Mouse (Mus musculus) telencephalon, adult 2 months (tissue): ENCODE data around the gene Gp6.
"Not testable (repeated sequence)": the region's sequence is repeated elsewhere in the genome, so short reads cannot be mapped to it uniquely, and the experiment has no call there.

Experiments used
- DNase-seq: peaks from one replicate; pipeline ENCODE4 v3.0.0-alpha.2; 2011; ENCODE audit warnings: low read depth, low spot score

Gp6 gene

GRCm38 (mm10) chr7:4397730-4398129 is at the start of gene Gp6:
Gp6 (minus strand) TSS chr7:4397744.
- DNase-seq: no peak

- no peak for DNase-seq
Measured at GRCm38 (mm10) chr7:4447138-4447537, 49.6 kb upstream of the Gp6 start.

- DNase-seq: peak; percentile 90
Measured at GRCm38 (mm10) chr7:4445216-4445791, 47.8 kb upstream of the Gp6 start, which contains the start of gene Rdh13. Rdh13 (minus strand) TSS chr7:4445649.

- DNase-seq: no peak
Measured at GRCm38 (mm10) chr7:4440549-4440948, 43.0 kb upstream of the Gp6 start.

GRCm38 (mm10) chr7:4437721-4438120 is 40.2 kb upstream of the Gp6 start:
- no peak for DNase-seq

- DNase-seq: no peak
Measured at GRCm38 (mm10) chr7:4432026-4432425, 34.5 kb upstream of the Gp6 start.

GRCm38 (mm10) chr7:4431548-4431947 is 34.0 kb upstream of the Gp6 start:
- no peak for DNase-seq

- DNase-seq: no peak
Measured at GRCm38 (mm10) chr7:4430246-4430844, 32.8 kb upstream of the Gp6 start.

GRCm38 (mm10) chr7:4427161-4427912 is 29.8 kb upstream of the Gp6 start:
- DNase-seq: peak; percentile 94

- no peak for DNase-seq
Measured at GRCm38 (mm10) chr7:4420230-4420629, 22.7 kb upstream of the Gp6 start.

- DNase-seq: no peak
Measured at GRCm38 (mm10) chr7:4419681-4420080, 22.1 kb upstream of the Gp6 start.

GRCm38 (mm10) chr7:4412406-4412805 is 14.9 kb upstream of the Gp6 start:
- DNase-seq: not testable (repeated sequence)

GRCm38 (mm10) chr7:4373521-4373920 is 24.0 kb downstream of the Gp6 start:
- DNase-seq: no peak

- DNase-seq: no peak
Measured at GRCm38 (mm10) chr7:4337509-4337908, 60.0 kb downstream of the Gp6 start, which contains the start of gene Ncr1. Ncr1 (plus strand) TSS chr7:4337724.

- no peak for DNase-seq
Measured at GRCm38 (mm10) chr7:4323301-4323700, 74.2 kb downstream of the Gp6 start.
